Mouse (Mus musculus) CH12.LX (cell line): ENCODE data around the gene Chaf1a. TPM values are rescaled to one million over a fixed set of nuclear protein-coding genes. Genes with fewer than 3 reads are reported as not detected.

Source experiments
- DNase-seq: peaks from one replicate; pipeline ENCODE4 v3.0.0-alpha.2; 2013; ENCODE audit errors: extremely low read depth
- H3K27ac ChIP-seq: 2 replicates; pipeline ENCODE4 v1.5.1; 2012; ENCODE audit warnings: low read depth, mild to moderate bottlenecking, control low read depth, moderate library complexity; ENCODE audit not compliant: insufficient read depth
- H3K27me3 ChIP-seq: replicated peaks from 2 replicates; pipeline ENCODE3; 2012; ENCODE audit warnings: inconsistent platforms
- H3K36me3 ChIP-seq, 2 experiments: replicated peaks in 1 of 2; 2 replicates each; pipeline versions ENCODE3 to v1.6.1; 2012; ENCODE audit warnings: inconsistent platforms in 1 of 2, low read length in 1 of 2, mild to moderate bottlenecking in 1 of 2, mixed read lengths in 1 of 2, moderate library complexity in 1 of 2; ENCODE audit not compliant: control insufficient read depth in 1 of 2, insufficient read depth in 1 of 2
- H3K4me1 ChIP-seq, 2 experiments: 2 replicates each; pipeline ENCODE4 v1.6.1; 2012; ENCODE audit warnings: inconsistent platforms in 1 of 2, moderate library complexity in 1 of 2; ENCODE audit not compliant: insufficient read depth in 2 of 2, control insufficient read depth in 1 of 2
- H3K4me2 ChIP-seq: 2 replicates; pipeline ENCODE4 v1.6.1; 2012; ENCODE audit warnings: low read depth, mild to moderate bottlenecking, control low read depth; ENCODE audit not compliant: poor library complexity, insufficient read depth, severe bottlenecking
- H3K4me3 ChIP-seq, 3 experiments: fragments of 150-350 bp in 1 of 3; sonication (generic) in 1 of 3; replicated peaks in 1 of 3; 2 replicates each; pipeline versions ENCODE3 to v1.5.1; 2011 to 2012; ENCODE audit warnings: low read depth in 2 of 3, low read length in 2 of 3, mild to moderate bottlenecking in 2 of 3, moderate library complexity in 2 of 3, control low read depth in 1 of 3, improper control_type of control experiment in 1 of 3, inconsistent platforms in 1 of 3, mixed read lengths in 1 of 3; ENCODE audit not compliant: poor library complexity in 1 of 3
- H3K79me2 ChIP-seq: replicated peaks from 2 replicates; pipeline ENCODE4 v1.6.1; 2012; ENCODE audit warnings: mild to moderate bottlenecking, moderate library complexity; ENCODE audit not compliant: control insufficient read depth, poor library complexity, insufficient read depth, severe bottlenecking; ENCODE audit errors: extremely low read depth
- H3K9ac ChIP-seq: 2 replicates; pipeline ENCODE4 v1.6.1; 2012; ENCODE audit warnings: low read depth, mild to moderate bottlenecking, control low read depth, moderate library complexity; ENCODE audit not compliant: insufficient read depth
- H3K9me3 ChIP-seq: replicated peaks from 2 replicates; pipeline ENCODE3; 2012; ENCODE audit warnings: low read length, inconsistent platforms, mixed read lengths
- BHLHE40 ChIP-seq: IDR thresholded peaks from 2 replicates; pipeline ENCODE4 v1.6.1; 2011; ENCODE audit warnings: mild to moderate bottlenecking, low read depth, low read length, improper control_type of control experiment
- CHD1 ChIP-seq: IDR thresholded peaks from 2 replicates; pipeline ENCODE4 v1.6.1; 2012; ENCODE audit warnings: low read depth, low read length, improper control_type of control experiment, inconsistent platforms
- CTCF ChIP-seq, 2 experiments: IDR thresholded peaks in 1 of 2; conservative IDR thresholded peaks in 1 of 2; 2 replicates each; pipeline ENCODE4 v1.5.1; 2011 to 2012; ENCODE audit warnings: low read depth in 2 of 2, low read length in 2 of 2, improper control_type of control experiment in 1 of 2, inconsistent platforms in 1 of 2, mild to moderate bottlenecking in 1 of 2, moderate library complexity in 1 of 2
- E2F4 ChIP-seq: IDR thresholded peaks from 2 replicates; pipeline ENCODE4 v1.6.1; 2011; ENCODE audit warnings: low read depth, low read length, improper control_type of control experiment; ENCODE audit not compliant: insufficient replicate concordance
- GABPA ChIP-seq: IDR thresholded peaks from 2 replicates; pipeline ENCODE4 v1.6.1; 2012; ENCODE audit warnings: low read depth, low read length, improper control_type of control experiment, inconsistent platforms; ENCODE audit not compliant: insufficient replicate concordance
- JUN ChIP-seq: IDR thresholded peaks from 2 replicates; pipeline ENCODE4 v1.6.1; 2011; ENCODE audit warnings: low read depth, mild to moderate bottlenecking, low read length, improper control_type of control experiment, moderate library complexity; ENCODE audit not compliant: insufficient read depth
- MAX ChIP-seq: IDR thresholded peaks from 2 replicates; pipeline ENCODE4 v1.6.1; 2011; ENCODE audit warnings: low read length, improper control_type of control experiment
- MXI1 ChIP-seq: IDR thresholded peaks from 2 replicates; pipeline ENCODE4 v1.6.1; 2011; ENCODE audit warnings: mild to moderate bottlenecking, low read depth, low read length, improper control_type of control experiment
- MYC ChIP-seq: IDR thresholded peaks from 2 replicates; pipeline ENCODE4 v1.6.1; 2011; ENCODE audit warnings: low read depth, mild to moderate bottlenecking, improper control_type of control experiment, low read length
- NELFE ChIP-seq: IDR thresholded peaks from 2 replicates; pipeline ENCODE4 v1.6.1; 2011; ENCODE audit warnings: low read depth, low read length, improper control_type of control experiment
- NRF1 ChIP-seq: IDR thresholded peaks from 2 replicates; pipeline ENCODE4 v1.6.1; 2014; ENCODE audit warnings: low read depth, mild to moderate bottlenecking, inconsistent platforms, low read length, improper control_type of control experiment, moderate library complexity
- PAX5 ChIP-seq: IDR thresholded peaks from 2 replicates; pipeline ENCODE4 v1.6.1; 2012; ENCODE audit warnings: low read length, inconsistent platforms, mixed read lengths
- POLR2A ChIP-seq: IDR thresholded peaks from 2 replicates; pipeline ENCODE4 v1.6.1; 2011; ENCODE audit warnings: low read depth, mild to moderate bottlenecking, improper control_type of control experiment, low read length
- POLR2AphosphoS2 ChIP-seq: IDR thresholded peaks from 2 replicates; pipeline ENCODE4 v1.6.1; 2011; ENCODE audit warnings: low read depth, low read length, improper control_type of control experiment
- RAD21 ChIP-seq: IDR thresholded peaks from 2 replicates; pipeline ENCODE4 v1.6.1; 2011; ENCODE audit warnings: low read depth, mild to moderate bottlenecking, low read length, improper control_type of control experiment, moderate library complexity
- RCOR1 ChIP-seq: conservative IDR thresholded peaks from 2 replicates; pipeline ENCODE4 v1.6.1; 2012; ENCODE audit warnings: low read depth, mild to moderate bottlenecking, inconsistent platforms, low read length, improper control_type of control experiment
- SIN3A ChIP-seq: IDR thresholded peaks from 2 replicates; pipeline ENCODE4 v1.6.1; 2012; ENCODE audit warnings: low read length, improper control_type of control experiment, inconsistent platforms
- SMC3 ChIP-seq: IDR thresholded peaks from 2 replicates; pipeline ENCODE4 v1.6.1; 2011; ENCODE audit warnings: low read depth, low read length, improper control_type of control experiment
- TBP ChIP-seq: conservative IDR thresholded peaks from 2 replicates; pipeline ENCODE4 v1.6.1; 2011; ENCODE audit warnings: low read depth, low read length, improper control_type of control experiment
- USF1 ChIP-seq: IDR thresholded peaks from 2 replicates; pipeline ENCODE4 v1.6.1; 2014; ENCODE audit warnings: low read depth, mild to moderate bottlenecking, inconsistent platforms, low read length, improper control_type of control experiment
- USF2 ChIP-seq: conservative IDR thresholded peaks from 2 replicates; pipeline ENCODE4 v1.6.1; 2011; ENCODE audit warnings: low read depth, low read length, improper control_type of control experiment
- ZC3H11A ChIP-seq: IDR thresholded peaks from 2 replicates; pipeline ENCODE4 v1.6.1; 2012; ENCODE audit warnings: low read depth, mild to moderate bottlenecking, inconsistent platforms, low read length, improper control_type of control experiment
- ZKSCAN1 ChIP-seq: IDR thresholded peaks from 2 replicates; pipeline ENCODE4 v1.6.1; 2012; ENCODE audit warnings: low read depth, inconsistent platforms, low read length, improper control_type of control experiment, borderline replicate concordance
- ZMIZ1 ChIP-seq: IDR thresholded peaks from 2 replicates; pipeline ENCODE4 v1.6.1; 2012; ENCODE audit warnings: low read depth, mild to moderate bottlenecking, inconsistent platforms, low read length, improper control_type of control experiment
- dilution Hi-C: fragments of 300-500 bp; cut with MboI; formaldehyde crosslinking; loops from 2 replicates; pipeline ENCODE4 v1.14.3; 2020; ENCODE audit warnings: low sequenced_read_pairs; ENCODE audit not compliant: extremely low pct_unique_long_range_greater_than_20kb, extremely low pct_ligation_motif_present
- in situ Hi-C: fragments of 300-500 bp; cut with MboI; formaldehyde crosslinking; loops from 3 replicates; pipeline ENCODE4 v1.14.3; 2019; ENCODE audit warnings: low sequenced_read_pairs, low pct_ligation_motif_present, low pct_unique_long_range_greater_than_20kb, mixed read lengths
- polyA plus RNA-seq: library from polyadenylated mRNA; unstranded; fragments of >175 nt; gene quantifications from 2 replicates; pipeline ENCODE4 v1.2.1, GENCODE M21; 2012; ENCODE audit warnings: low read depth; ENCODE audit not compliant: insufficient read length
- total RNA-seq, 2 experiments: library from RNA; depleted of rRNA; stranded (reverse); fragments of 300-350 nt in 1 of 2; fragments of >200 nt in 1 of 2; gene quantifications; 2 replicates each; pipeline ENCODE4 v1.2.3; 2012 to 2014

The Chaf1a gene
- total and polyA plus RNA-seq, 3 experiments = 18.4 to 97.1 (median 39.3) TPM

GRCm38 (mm10) chr17:56111864-56112263, 71.6 kb downstream of the Chaf1a start:
- Histone ChIP-seq H3K36me3 (peaks cover 0 to 38% of the 10 kb centered on the region in 2 experiments), H3K4me3 (no peak overlapping the region), H3K4me1 (0 out of 4 replicates have a peak, but pooled peaks cover 0 to 2% of the 10 kb centered on the region in 2 experiments), H3K4me2 (no peak overlapping the region), H3K9me3 (no peaks in the 10 kb centered on the region), H3K79me2 (no peaks in the 10 kb centered on the region), H3K27ac (no peak overlapping the region), H3K27me3 (no peaks in the 10 kb centered on the region), H3K9ac (no peak overlapping the region)
- in situ Hi-C loops (no loop called here), dilution Hi-C loops (no loop called here)
- TF ChIP-seq POLR2AphosphoS2 = no peak
- 0 out of 2 replicates have a peak, but pooled peaks have one; percentile 18 for TF ChIP-seq NELFE
- TF ChIP-seq USF1 = peak; percentile 23; the same call in 1 of the 2 replicates
- TF ChIP-seq ZMIZ1 = no peak
- peak; percentile 53 for TF ChIP-seq RAD21
- TF ChIP-seq GABPA = no peak
- TF ChIP-seq PAX5 = no peak
- peak; percentile 40 for TF ChIP-seq USF2
- peak; percentile 78 to 93 for TF ChIP-seq CTCF (conservative IDR thresholded peaks at IDR 0.05 in 1 of 2, IDR thresholded peaks at IDR 0.05 in 1 of 2; ENCODE audit: low read depth in 2 of 2, low read length in 2 of 2)
- TF ChIP-seq SMC3 = peak; percentile 60
- TF ChIP-seq MAX = peak; percentile 25; the same call in 1 of the 2 replicates
- peak; percentile 77 for DNase-seq

- no peak overlapping the region for H3K9ac ChIP-seq
- no peaks in the 10 kb centered on the region for H3K79me2 ChIP-seq
- H3K4me2 ChIP-seq = no peak overlapping the region
- DNase-seq = no peak
- H3K27ac ChIP-seq = no peak overlapping the region
- no peak overlapping the region for H3K4me3 ChIP-seq
- dilution Hi-C loops (no loop called here), in situ Hi-C loops (no loop called here)
- TF ChIP-seq SIN3A (no peak), USF1 (no peak), ZKSCAN1 (no peak), SMC3 (no peak), ZMIZ1 (no peak), MXI1 (no peak), ZC3H11A (no peak), TBP (no peak), CHD1 (no peak), JUN (no peak), RCOR1 (no peak), NRF1 (no peak), BHLHE40 (no peak), RAD21 (no peak), MYC (no peak), POLR2A (no peak), GABPA (no peak), CTCF (conservative IDR thresholded peaks at IDR 0.05 in 1 of 2, IDR thresholded peaks at IDR 0.05 in 1 of 2; ENCODE audit: low read depth in 2 of 2, low read length in 2 of 2) (no peak), USF2 (no peak), E2F4 (no peak)
- H3K9me3 ChIP-seq = no peaks in the 10 kb centered on the region
- H3K27me3 ChIP-seq = no peaks in the 10 kb centered on the region
- 0 out of 4 replicates have a peak, but pooled peaks cover 0 to 2% of the 10 kb centered on the region in 2 experiments for H3K4me1 ChIP-seq
- peaks cover 0 to 30% of the 10 kb centered on the region in 2 experiments for H3K36me3 ChIP-seq
These were observed 72.5 kb downstream of the Chaf1a start for GRCm38 (mm10) chr17:56112743-56113142.
